Mouse (Mus musculus) liver, embryonic 11.5 days (tissue): ENCODE data around the gene Ntmt1. TPM values are rescaled to one million over a fixed set of nuclear protein-coding genes. Genes with fewer than 3 reads are reported as not detected.

Experiments
- ATAC-seq: fragments of 200-750 bp; cut with Nextera tagmentation; replicated peaks from 2 replicates; pipeline ENCODE4 v1.8.0; 2017; ENCODE audit warnings: moderate number of reproducible peaks, mild to moderate bottlenecking, moderate TSS enrichment, moderate library complexity; ENCODE audit not compliant: low FRiP score
- DNase-seq: peaks from one replicate; pipeline ENCODE4 v3.0.0-alpha.2; 2017; ENCODE audit warnings: low spot score
- H3K27ac ChIP-seq: fragments of 300-500 bp; sonication (generic); 2 replicates; pipeline ENCODE4 v1.5.1; 2014; ENCODE audit warnings: mild to moderate bottlenecking, low read depth, low read length, control low read depth
- H3K27me3 ChIP-seq: fragments of 300-500 bp; sonication (generic); replicated peaks from 2 replicates; pipeline ENCODE4 v1.6.1; 2014; ENCODE audit warnings: low read length, mixed read lengths; ENCODE audit not compliant: control insufficient read depth, insufficient read depth
- H3K36me3 ChIP-seq: fragments of 300-500 bp; sonication (generic); 2 replicates; pipeline ENCODE4 v1.6.1; 2014; ENCODE audit warnings: mild to moderate bottlenecking, low read length, moderate library complexity, mixed read lengths; ENCODE audit not compliant: control insufficient read depth, insufficient read depth
- H3K4me1 ChIP-seq: fragments of 300-500 bp; sonication (generic); replicated peaks from 2 replicates; pipeline ENCODE4 v1.6.1; 2014; ENCODE audit warnings: low read length, mixed read lengths; ENCODE audit not compliant: control insufficient read depth, insufficient read depth
- H3K4me2 ChIP-seq: fragments of 300-500 bp; sonication (generic); 2 replicates; pipeline ENCODE4 v1.6.1; 2014; ENCODE audit warnings: mild to moderate bottlenecking, control low read depth, moderate library complexity
- H3K4me3 ChIP-seq: fragments of 300-500 bp; sonication (generic); 2 replicates; pipeline ENCODE4 v1.5.1; 2014; ENCODE audit warnings: low read depth, low read length, control low read depth
- H3K9ac ChIP-seq: fragments of 300-500 bp; sonication (generic); 2 replicates; pipeline ENCODE4 v1.6.1; 2014; ENCODE audit warnings: low read depth, low read length, control low read depth
- H3K9me3 ChIP-seq: fragments of 300-500 bp; sonication (generic); 2 replicates; pipeline ENCODE4 v1.6.1; 2016; ENCODE audit warnings: low read length, inconsistent platforms, mixed read lengths; ENCODE audit not compliant: control insufficient read depth
- WGBS: fragments of 180-500 bp; shearing (Covaris S2); extraction: QIAGEN DNeasy Blood & Tissue Kit; methylation state at CpG from one replicate; pipeline ENCODE4 v1.1.7; 2014; 5-methylcytosine and 5-hydroxymethylcytosine counted together
- polyA plus RNA-seq: library from polyadenylated mRNA; unstranded; fragments of >200 nt; fragmentation: Nextera tagmentation; extraction: Ambion mirVana; gene quantifications from 2 replicates; pipeline ENCODE4 v1.2.1, GENCODE M21; 2014

The Ntmt1 gene
- polyA plus RNA-seq, 1 experiment from 2014 or later: 85.2 TPM

GRCm38 (mm10) chr2:30857076-30857475 lies 49.5 kb downstream of the Ntmt1 start:
- Histone ChIP-seq H3K4me3 (no peak overlapping the region), H3K9me3 (no peaks in the 10 kb centered on the region), H3K4me1 (peaks cover 4% of the 10 kb centered on the region; the same call in 1 of the 2 replicates), H3K27me3 (peaks cover 12% of the 10 kb centered on the region), H3K36me3 (no peaks in the 10 kb centered on the region), H3K9ac (no peak overlapping the region), H3K4me2 (no peak overlapping the region), H3K27ac (no peak overlapping the region)
- ATAC-seq (no peak), DNase-seq (no peak)
- WGBS: 75% methylated on average over 6 of the region's 6 CpGs

- Histone ChIP-seq H3K4me3 (no peak overlapping the region), H3K9ac (no peak overlapping the region), H3K36me3 (no peaks in the 10 kb centered on the region), H3K9me3 (no peaks in the 10 kb centered on the region), H3K4me2 (no peak overlapping the region), H3K27ac (no peak overlapping the region), H3K27me3 (peaks cover 16% of the 10 kb centered on the region), H3K4me1 (peaks cover 5% of the 10 kb centered on the region)
- ATAC-seq: no peak
- 65% methylated on average over 5 of the region's 5 CpGs for WGBS
- no peak for DNase-seq
These were observed 52.2 kb downstream of the Ntmt1 start for GRCm38 (mm10) chr2:30859782-30860181.

GRCm38 (mm10) chr2:30862081-30862480 lies 54.5 kb downstream of the Ntmt1 start:
- no peak for DNase-seq
- Histone ChIP-seq H3K9ac (no peak overlapping the region), H3K4me3 (no peak overlapping the region), H3K4me2 (no peak overlapping the region), H3K36me3 (no peaks in the 10 kb centered on the region), H3K27me3 (peaks cover 33% of the 10 kb centered on the region), H3K4me1 (peaks cover 6% of the 10 kb centered on the region), H3K27ac (no peak overlapping the region), H3K9me3 (no peaks in the 10 kb centered on the region)
- no peak for ATAC-seq
- 55% methylated on average over 4 of the region's 4 CpGs for WGBS

DNA sequence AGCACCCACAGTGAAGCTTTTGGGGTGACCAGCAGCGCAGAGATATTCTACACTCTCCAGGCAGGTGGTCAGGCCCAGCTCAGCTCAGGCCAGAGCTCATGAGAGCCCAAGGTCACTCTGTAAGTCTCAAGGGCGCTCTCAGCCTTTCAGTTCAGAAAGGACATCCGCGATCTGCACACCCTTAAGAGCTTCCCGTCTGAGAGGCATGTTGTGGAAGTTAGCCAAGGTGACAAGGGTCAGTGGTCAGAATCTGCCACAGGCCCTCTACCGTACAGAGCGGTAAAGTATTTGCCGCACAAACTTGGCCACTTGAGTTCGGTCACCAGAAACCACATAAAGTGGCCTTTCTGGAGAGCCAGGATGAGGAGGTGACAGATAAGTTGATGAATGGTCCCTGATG lies 55.9 kb downstream of the Ntmt1 start:
- Histone ChIP-seq H3K9me3 (no peaks in the 10 kb centered on the region), H3K4me1 (peaks cover 6% of the 10 kb centered on the region), H3K4me2 (no peak overlapping the region), H3K27ac (no peak overlapping the region), H3K9ac (no peak overlapping the region), H3K4me3 (no peak overlapping the region), H3K36me3 (no peaks in the 10 kb centered on the region), H3K27me3 (peaks cover 33% of the 10 kb centered on the region)
- DNase-seq (no peak), ATAC-seq (no peak)
- 57% methylated on average over 9 of the region's 9 CpGs for WGBS

DNA sequence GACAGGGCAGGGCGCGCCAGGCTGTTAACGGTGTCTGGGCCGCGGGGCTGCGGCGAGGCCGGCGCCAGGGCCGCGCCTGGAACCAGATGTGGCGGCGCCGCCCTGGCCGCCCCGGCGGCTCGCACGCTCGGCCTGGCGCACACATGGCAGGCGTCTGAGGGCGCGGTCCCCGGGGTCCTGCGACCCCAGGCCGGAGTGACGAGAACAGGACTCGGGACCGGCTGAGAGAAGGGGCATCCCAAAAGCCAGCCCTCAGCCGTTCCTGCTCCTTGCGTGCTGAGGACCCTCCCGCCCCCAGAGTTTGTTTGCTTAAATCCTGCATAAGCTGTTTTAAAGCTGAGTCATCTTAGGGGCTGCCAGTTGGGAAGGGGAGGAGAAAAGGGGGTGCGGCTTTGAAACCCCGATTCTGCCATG lies 57.3 kb downstream of the Ntmt1 start:
- H3K27ac ChIP-seq: 0 out of 2 replicates have a peak overlapping the region, but pooled peaks have one; percentile 19
- WGBS: 3% methylated on average over 35 of the region's 35 CpGs
- ATAC-seq: no peak

GRCm38 (mm10) chr2:30865426-30865825 lies 57.8 kb downstream of the Ntmt1 start:
- no peak for DNase-seq
- Histone ChIP-seq H3K9me3 (no peaks in the 10 kb centered on the region), H3K4me3 (no peak overlapping the region), H3K9ac (no peak overlapping the region), H3K27me3 (peaks cover 33% of the 10 kb centered on the region), H3K4me2 (peak overlapping the region; percentile 56; the same call in 1 of the 2 replicates), H3K27ac (no peak overlapping the region), H3K36me3 (no peaks in the 10 kb centered on the region), H3K4me1 (peaks cover 6% of the 10 kb centered on the region)
- WGBS: 37% methylated on average over 3 of the region's 3 CpGs
- ATAC-seq: no peak

More for the DNA sequence above, 57.3 kb downstream of the Ntmt1 start:
- H3K27me3 ChIP-seq: peaks cover 33% of the 10 kb centered on the region
- H3K36me3 ChIP-seq: no peaks in the 10 kb centered on the region
- peak overlapping the region; percentile 30 for H3K4me3 ChIP-seq
- no peaks in the 10 kb centered on the region for H3K9me3 ChIP-seq
- DNase-seq: no peak
- peaks cover 6% of the 10 kb centered on the region for H3K4me1 ChIP-seq
- H3K9ac ChIP-seq: peak overlapping the region; percentile 40; the same call in 1 of the 2 replicates
- peak overlapping the region; percentile 56 for H3K4me2 ChIP-seq

DNA sequence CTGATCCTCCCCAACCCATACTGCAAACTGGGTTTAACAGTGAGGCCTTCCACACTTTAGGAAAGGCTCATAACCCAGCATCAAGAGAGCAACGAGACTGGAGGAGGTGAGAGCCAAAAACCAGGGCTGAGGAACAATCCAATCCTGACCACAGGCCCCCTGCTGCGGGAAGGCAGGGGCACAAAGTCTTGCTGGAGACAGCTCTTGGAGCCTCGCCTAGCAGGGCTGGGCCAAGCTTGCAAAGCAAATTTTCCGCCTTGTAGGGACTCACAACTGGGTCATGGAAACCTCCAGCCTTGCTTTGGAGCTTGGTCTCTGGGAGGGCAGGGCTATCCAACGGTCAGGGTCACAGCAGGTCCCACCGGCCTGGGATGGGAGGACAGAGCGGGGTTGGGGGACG lies 63.2 kb downstream of the Ntmt1 start:
- 68% methylated on average over 8 of the region's 8 CpGs for WGBS
- Histone ChIP-seq H3K4me2 (no peak overlapping the region), H3K27ac (no peak overlapping the region), H3K27me3 (peaks cover 6% of the 10 kb centered on the region; the same call in 1 of the 2 replicates), H3K9ac (no peak overlapping the region), H3K9me3 (no peaks in the 10 kb centered on the region), H3K4me3 (no peak overlapping the region), H3K4me1 (no peaks in the 10 kb centered on the region; the same call in 1 of the 2 replicates), H3K36me3 (no peaks in the 10 kb centered on the region)
- DNase-seq: no peak
- ATAC-seq: no peak

Other genes with a start within 250 kb of the Ntmt1 start
- 0.38 TPM in 1 of 2 replicates, not detected in the other for gene Cstad, start 212.8 kb upstream of the Ntmt1 start, polyA plus RNA-seq
- 0.40 and 0.75 TPM in 2 replicates for gene 1700001O22Rik, start 4.2 kb upstream of the Ntmt1 start, polyA plus RNA-seq
- 44.2 and 45.6 TPM in 2 replicates for gene Asb6, start 22.5 kb downstream of the Ntmt1 start, polyA plus RNA-seq
- 8.2 and 9.4 TPM in 2 replicates for gene Prrx2, start 27.1 kb downstream of the Ntmt1 start, polyA plus RNA-seq
- 0.92 and 0.97 TPM in 2 replicates for gene Ptges, start 122.0 kb downstream of the Ntmt1 start, polyA plus RNA-seq
- 27.2 and 31.6 TPM in 2 replicates for gene Tor1b, start 145.1 kb downstream of the Ntmt1 start, polyA plus RNA-seq
- 71.7 and 73.2 TPM in 2 replicates for gene Tor1a, start 160.1 kb downstream of the Ntmt1 start, polyA plus RNA-seq
- 51.6 and 53.5 TPM in 2 replicates for gene BC005624, start 174.4 kb downstream of the Ntmt1 start, polyA plus RNA-seq
- gene Usp20, start 174.5 kb downstream of the Ntmt1 start, polyA plus RNA-seq: 11.5 and 12.9 TPM in 2 replicates